Mouse (Mus musculus) hindbrain, embryonic 13.5 days (tissue): ENCODE data around the gene Aldob. TPM values are rescaled to one million over a fixed set of nuclear protein-coding genes. Genes with fewer than 3 reads are reported as not detected.

ENCODE experiments used
- ATAC-seq: fragments of 200-750 bp; cut with Nextera tagmentation; 2 replicates; pipeline ENCODE4 v1.8.0; 2017; ENCODE audit warnings: moderate TSS enrichment; ENCODE audit not compliant: low FRiP score
- H3K27ac ChIP-seq: fragments of 300-500 bp; sonication (generic); 2 replicates; pipeline ENCODE4 v1.5.1; 2015; ENCODE audit warnings: inconsistent platforms, mild to moderate bottlenecking, moderate library complexity
- H3K27me3 ChIP-seq: fragments of 300-500 bp; sonication (generic); 2 replicates; pipeline ENCODE4 v1.6.1; 2015; ENCODE audit warnings: mild to moderate bottlenecking, inconsistent platforms
- H3K36me3 ChIP-seq: fragments of 300-500 bp; sonication (generic); 2 replicates; pipeline ENCODE4 v1.6.1; 2015; ENCODE audit warnings: mild to moderate bottlenecking, inconsistent platforms
- H3K4me1 ChIP-seq: fragments of 300-500 bp; sonication (generic); replicated peaks from 2 replicates; pipeline ENCODE4 v1.6.1; 2015; ENCODE audit warnings: inconsistent platforms
- H3K4me2 ChIP-seq: fragments of 300-500 bp; sonication (generic); 2 replicates; pipeline ENCODE4 v1.6.1; 2015; ENCODE audit warnings: inconsistent platforms, mild to moderate bottlenecking, moderate library complexity
- H3K4me3 ChIP-seq: fragments of 300-500 bp; sonication (generic); 2 replicates; pipeline ENCODE4 v1.5.1; 2015; ENCODE audit warnings: mild to moderate bottlenecking, inconsistent platforms
- H3K9ac ChIP-seq: fragments of 300-500 bp; sonication (generic); 2 replicates; pipeline ENCODE4 v1.6.1; 2015; ENCODE audit warnings: mild to moderate bottlenecking, inconsistent platforms
- H3K9me3 ChIP-seq: fragments of 300-500 bp; sonication (generic); 2 replicates; pipeline ENCODE4 v1.6.1; 2016; ENCODE audit warnings: inconsistent platforms
- WGBS: fragments of 180-500 bp; shearing (Covaris S2); methylation state at CpG from one replicate; pipeline ENCODE4 v1.1.7; 2015; 5-methylcytosine and 5-hydroxymethylcytosine counted together
- polyA plus RNA-seq: library from polyadenylated mRNA; unstranded; fragments of >200 nt; fragmentation: Nextera tagmentation; extraction: Ambion mirVana; gene quantifications from 2 replicates; pipeline ENCODE4 v1.2.1, GENCODE M21; 2015

The Aldob gene
- polyA plus RNA-seq, 1 experiment from 2014 or later, result not detected

GRCm38 (mm10) chr4:49558181-49558580, 8.8 kb upstream of the Aldob start:
- WGBS, result 87% methylated on average over 2 of the region's 2 CpGs

GRCm38 (mm10) chr4:49557375-49557774, 8.0 kb upstream of the Aldob start:
- 94% methylated on average over 7 of the region's 7 CpGs for WGBS
- no peak overlapping the region for H3K4me3 ChIP-seq
- no peaks in the 10 kb centered on the region for H3K36me3 ChIP-seq
- H3K27me3 ChIP-seq, result no peaks in the 10 kb centered on the region
- no peak for ATAC-seq
- no peak overlapping the region for H3K4me2 ChIP-seq
- H3K9me3 ChIP-seq, result no peaks in the 10 kb centered on the region
- no peaks in the 10 kb centered on the region for H3K4me1 ChIP-seq
- no peak overlapping the region for H3K9ac ChIP-seq
- H3K27ac ChIP-seq, result no peak overlapping the region

More at GRCm38 (mm10) chr4:49558181-49558580, 8.8 kb upstream of the Aldob start:
- Histone ChIP-seq H3K27me3 (no peaks in the 10 kb centered on the region), H3K4me1 (no peaks in the 10 kb centered on the region), H3K4me3 (no peak overlapping the region), H3K9ac (no peak overlapping the region), H3K9me3 (no peaks in the 10 kb centered on the region), H3K36me3 (no peaks in the 10 kb centered on the region), H3K27ac (no peak overlapping the region), H3K4me2 (no peak overlapping the region)
- ATAC-seq, result no peak

- WGBS, result 91% methylated on average over 5 of the region's 5 CpGs
- no peak for ATAC-seq
Observed at GRCm38 (mm10) chr4:49553380-49553779, 4.0 kb upstream of the Aldob start.

GRCm38 (mm10) chr4:49547544-49548219, 1.7 kb downstream of the Aldob start:
- Histone ChIP-seq H3K36me3 (no peaks in the 10 kb centered on the region), H3K4me3 (no peak overlapping the region), H3K9me3 (no peaks in the 10 kb centered on the region), H3K27me3 (no peaks in the 10 kb centered on the region), H3K9ac (no peak overlapping the region), H3K4me1 (no peaks in the 10 kb centered on the region), H3K4me2 (no peak overlapping the region), H3K27ac (no peak overlapping the region)
- ATAC-seq, result no peak
- WGBS, result 87% methylated on average over 7 of the region's 7 CpGs

More at GRCm38 (mm10) chr4:49553380-49553779, 4.0 kb upstream of the Aldob start:
- Histone ChIP-seq H3K36me3 (no peaks in the 10 kb centered on the region), H3K9ac (no peak overlapping the region), H3K4me1 (no peaks in the 10 kb centered on the region), H3K4me2 (no peak overlapping the region), H3K27me3 (no peaks in the 10 kb centered on the region), H3K4me3 (no peak overlapping the region), H3K9me3 (no peaks in the 10 kb centered on the region), H3K27ac (no peak overlapping the region)

- no peak for ATAC-seq
- no peaks in the 10 kb centered on the region for H3K9me3 ChIP-seq
- H3K36me3 ChIP-seq, result no peaks in the 10 kb centered on the region
- 79% methylated on average over 6 of the region's 6 CpGs for WGBS
- H3K4me3 ChIP-seq, result no peak overlapping the region
- no peaks in the 10 kb centered on the region for H3K4me1 ChIP-seq
- H3K27ac ChIP-seq, result no peak overlapping the region
- H3K4me2 ChIP-seq, result no peak overlapping the region
- no peak overlapping the region for H3K9ac ChIP-seq
- H3K27me3 ChIP-seq, result no peaks in the 10 kb centered on the region
Observed at GRCm38 (mm10) chr4:49546873-49547543, 2.3 kb downstream of the Aldob start.

GRCm38 (mm10) chr4:49546026-49546425, 3.3 kb downstream of the Aldob start:
- no peak overlapping the region for H3K9ac ChIP-seq
- no peak for ATAC-seq
- H3K27me3 ChIP-seq, result no peaks in the 10 kb centered on the region
- no peaks in the 10 kb centered on the region for H3K9me3 ChIP-seq
- no peaks in the 10 kb centered on the region for H3K4me1 ChIP-seq
- WGBS, result 98% methylated on average over 2 of the region's 2 CpGs
- H3K4me2 ChIP-seq, result no peak overlapping the region
- no peak overlapping the region for H3K4me3 ChIP-seq
- H3K27ac ChIP-seq, result no peak overlapping the region
- H3K36me3 ChIP-seq, result no peaks in the 10 kb centered on the region

GRCm38 (mm10) chr4:49540966-49541365, 8.4 kb downstream of the Aldob start:
- no peaks in the 10 kb centered on the region for H3K36me3 ChIP-seq
- no peak overlapping the region for H3K9ac ChIP-seq
- no peak for ATAC-seq
- no peaks in the 10 kb centered on the region for H3K9me3 ChIP-seq
- WGBS, result 78% methylated on average over 3 of the region's 3 CpGs
- H3K4me1 ChIP-seq, result no peaks in the 10 kb centered on the region
- H3K27me3 ChIP-seq, result no peaks in the 10 kb centered on the region
- no peak overlapping the region for H3K4me2 ChIP-seq
- no peak overlapping the region for H3K27ac ChIP-seq
- H3K4me3 ChIP-seq, result no peak overlapping the region

- Histone ChIP-seq H3K9me3 (no peaks in the 10 kb centered on the region), H3K27ac (no peak overlapping the region), H3K9ac (no peak overlapping the region), H3K4me1 (no peaks in the 10 kb centered on the region), H3K27me3 (no peaks in the 10 kb centered on the region), H3K36me3 (no peaks in the 10 kb centered on the region), H3K4me3 (no peak overlapping the region), H3K4me2 (no peak overlapping the region)
- WGBS, result 78% methylated on average over 6 of the region's 6 CpGs
- ATAC-seq, result no peak
Observed at GRCm38 (mm10) chr4:49539665-49540064, 9.7 kb downstream of the Aldob start.

- no peaks in the 10 kb centered on the region for H3K9me3 ChIP-seq
- WGBS, result 90% methylated on average over 4 of the region's 4 CpGs
- no peak overlapping the region for H3K27ac ChIP-seq
- no peaks in the 10 kb centered on the region for H3K27me3 ChIP-seq
- no peak overlapping the region for H3K9ac ChIP-seq
- no peak for ATAC-seq
- H3K36me3 ChIP-seq, result peaks cover 13% of the 10 kb centered on the region
- H3K4me1 ChIP-seq, result no peaks in the 10 kb centered on the region
- H3K4me2 ChIP-seq, result no peak overlapping the region
- no peak overlapping the region for H3K4me3 ChIP-seq
Observed at GRCm38 (mm10) chr4:49536671-49537070, 12.7 kb downstream of the Aldob start.

GRCm38 (mm10) chr4:49535675-49536294, 13.6 kb downstream of the Aldob start:
- Histone ChIP-seq H3K4me2 (no peak overlapping the region), H3K27me3 (no peaks in the 10 kb centered on the region), H3K9ac (no peak overlapping the region), H3K9me3 (no peaks in the 10 kb centered on the region), H3K4me1 (no peaks in the 10 kb centered on the region), H3K27ac (no peak overlapping the region), H3K4me3 (no peak overlapping the region), H3K36me3 (peaks cover 17% of the 10 kb centered on the region)
- ATAC-seq, result no peak
- 90% methylated on average over 4 of the region's 4 CpGs for WGBS

- Histone ChIP-seq H3K4me1 (no peaks in the 10 kb centered on the region), H3K4me2 (no peak overlapping the region), H3K9me3 (peaks cover 7% of the 10 kb centered on the region), H3K27ac (no peak overlapping the region), H3K4me3 (no peak overlapping the region), H3K9ac (no peak overlapping the region), H3K27me3 (no peaks in the 10 kb centered on the region), H3K36me3 (peaks cover 25% of the 10 kb centered on the region)
- 87% methylated on average over 3 of the region's 3 CpGs for WGBS
- no peak for ATAC-seq
Observed at GRCm38 (mm10) chr4:49535036-49535435, 14.3 kb downstream of the Aldob start.

- WGBS, result 70% methylated on average over 9 of the region's 9 CpGs
- Histone ChIP-seq H3K4me1 (peaks cover 32% of the 10 kb centered on the region), H3K9me3 (no peaks in the 10 kb centered on the region), H3K9ac (no peak overlapping the region), H3K36me3 (peaks cover 27% of the 10 kb centered on the region), H3K4me2 (peak overlapping the region; percentile 79), H3K4me3 (no peak overlapping the region), H3K27ac (no peak overlapping the region), H3K27me3 (no peaks in the 10 kb centered on the region)
- no peak for ATAC-seq
Observed at GRCm38 (mm10) chr4:49522576-49522975, 26.8 kb downstream of the Aldob start.
